Mouse (Mus musculus) gastrocnemius, postnatal 36 days (tissue): ENCODE measurements around the gene Itih5. TPM values are rescaled to one million over a fixed set of nuclear protein-coding genes. Genes with fewer than 3 reads are reported as not detected.
A peak's percentile ranks its signal among the peaks of the same experiment; 100 is the strongest.

ENCODE experiments used
- DNase-seq, 2 experiments: peaks; one replicate each; pipeline ENCODE4 v3.0.0; 2022
- intact Hi-C: fragments of 180-260 bp; cut with DNase I; formaldehyde crosslinking; loops from one replicate; pipeline ENCODE4 v1.15.1; 2025
- total RNA-seq, 2 experiments: library from RNA; stranded (reverse); gene quantifications; 2 replicates each; pipeline ENCODE4 v1.2.3; 2021

The Itih5 gene
- total RNA-seq, 2 experiments from 2014 or later, result 13.0 to 14.2 TPM

DNA sequence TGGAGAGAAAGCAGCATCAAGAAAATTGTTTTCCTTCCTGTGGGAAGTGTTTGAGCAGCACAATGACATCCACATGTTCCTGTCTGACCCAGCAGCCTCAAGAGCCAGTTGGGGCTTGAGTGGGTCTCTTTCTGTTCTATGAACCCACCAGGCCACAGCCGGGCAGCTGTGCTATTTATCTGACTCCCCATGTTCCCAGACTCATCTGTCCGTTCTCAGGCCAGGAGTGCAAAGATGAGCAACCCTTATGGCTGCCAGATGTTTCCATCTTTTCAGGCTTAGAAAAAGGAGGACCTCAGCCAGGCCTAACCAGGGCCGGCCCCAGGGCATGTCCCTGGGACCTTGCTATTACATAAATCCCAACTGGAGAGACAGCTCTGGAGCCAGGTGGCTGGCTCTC, 100.0 kb downstream of the Itih5 start:
- intact Hi-C loops, result no loop called here
- DNase-seq, result no peak

DNA sequence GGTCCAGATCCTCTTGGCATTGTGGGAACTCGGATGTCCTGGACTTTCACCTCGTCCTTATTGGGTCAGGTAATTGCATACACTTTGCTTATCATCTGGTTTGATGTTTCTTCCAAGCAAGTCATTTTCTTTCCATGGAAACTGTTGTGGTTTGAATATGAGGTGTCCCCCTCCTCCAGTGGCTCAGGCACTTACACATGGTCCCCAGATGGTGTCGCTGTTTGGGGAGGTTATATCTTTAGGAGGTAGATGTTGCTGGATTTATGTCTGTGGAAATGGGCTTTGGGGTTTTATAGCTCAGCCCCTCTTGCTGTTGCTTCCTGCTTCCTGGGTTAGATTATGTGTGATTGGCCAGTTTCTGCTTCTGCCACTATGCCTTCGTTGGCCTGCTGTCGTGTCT, 103.6 kb downstream of the Itih5 start:
- no peak for DNase-seq
- intact Hi-C loops, result no loop called here

DNA sequence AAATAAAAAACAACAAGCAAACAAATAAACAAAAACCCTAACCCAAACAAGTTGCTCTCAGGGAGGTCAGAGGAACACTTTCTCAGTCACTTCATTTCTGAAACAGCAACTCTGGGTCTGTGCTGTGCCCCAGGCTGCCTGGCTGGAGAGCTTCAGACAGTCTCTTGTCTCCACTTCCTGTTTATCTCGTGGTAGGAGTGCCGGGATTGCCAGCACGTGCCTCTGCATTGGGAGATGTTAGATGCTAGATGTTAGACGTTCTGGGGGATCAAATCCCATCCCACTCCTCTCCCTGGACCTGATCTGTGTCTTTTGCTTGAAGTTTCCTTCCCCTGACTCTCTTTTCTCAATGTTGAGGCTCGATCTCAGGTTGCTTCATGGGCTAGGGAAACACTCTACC, 104.9 kb downstream of the Itih5 start:
- DNase-seq, result no peak
- intact Hi-C loops, result no loop called here

DNA sequence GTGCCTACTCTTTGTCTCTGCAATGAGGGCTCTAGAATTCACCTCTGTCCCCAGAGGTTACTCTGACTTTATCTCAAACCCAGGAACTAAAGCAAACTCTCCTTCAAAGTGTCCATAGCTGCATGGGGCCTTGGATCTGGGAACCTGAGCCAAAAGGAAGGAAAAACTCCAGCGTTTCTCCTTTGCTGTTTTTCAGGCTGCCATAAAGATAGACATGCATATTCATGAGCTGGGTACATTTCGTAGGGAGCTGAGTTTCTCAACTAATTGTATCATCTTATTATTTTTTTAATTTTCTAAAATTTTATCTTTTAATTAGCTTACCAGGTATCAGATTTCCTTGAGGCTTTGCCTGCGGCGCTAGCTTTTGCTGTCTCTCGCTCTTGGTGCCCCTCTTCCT, 106.7 kb downstream of the Itih5 start:
- no peak for DNase-seq
- intact Hi-C loops, result no loop called here

DNA sequence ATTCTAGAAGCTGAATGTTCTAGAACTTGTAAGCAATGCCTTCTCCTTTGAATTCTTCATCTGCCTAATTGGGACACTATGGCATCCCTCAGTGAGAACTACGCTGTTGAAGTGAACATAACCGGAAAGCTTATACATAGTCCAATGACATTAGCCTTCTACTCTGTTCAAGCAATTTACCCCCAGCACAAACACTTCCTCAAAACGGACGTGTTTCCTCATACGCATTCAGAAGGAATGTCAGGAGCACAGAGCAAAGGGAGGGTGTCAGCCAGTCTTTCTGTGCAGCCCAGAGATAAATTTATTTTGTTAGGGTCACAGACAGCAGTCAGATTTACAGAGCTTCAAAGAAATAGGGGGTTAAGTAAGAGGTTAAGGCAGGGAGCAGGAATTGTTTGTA, 108.0 kb downstream of the Itih5 start:
- intact Hi-C loops, result no loop called here
- DNase-seq, result no peak

DNA sequence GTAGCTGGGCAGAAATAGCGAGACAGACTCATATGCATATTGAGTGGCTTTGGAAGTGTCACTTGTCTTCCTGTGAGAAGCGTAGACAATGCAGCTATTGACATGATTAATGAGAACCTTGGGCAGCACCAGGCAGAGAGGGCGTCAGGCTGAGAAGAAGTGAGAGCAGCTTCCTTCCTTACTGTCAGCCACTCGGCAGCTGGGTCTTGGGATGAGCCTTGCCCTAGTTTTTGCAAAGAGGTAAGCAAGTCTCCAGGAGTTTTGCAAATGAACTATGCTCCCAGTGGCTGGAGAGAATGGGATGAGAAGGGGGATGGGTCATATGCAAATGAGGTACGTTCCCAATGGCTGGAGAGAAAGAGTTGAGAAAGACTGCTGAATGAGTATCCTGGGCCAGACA, 109.4 kb downstream of the Itih5 start:
- intact Hi-C loops, result no loop called here
- DNase-seq, result no peak

DNA sequence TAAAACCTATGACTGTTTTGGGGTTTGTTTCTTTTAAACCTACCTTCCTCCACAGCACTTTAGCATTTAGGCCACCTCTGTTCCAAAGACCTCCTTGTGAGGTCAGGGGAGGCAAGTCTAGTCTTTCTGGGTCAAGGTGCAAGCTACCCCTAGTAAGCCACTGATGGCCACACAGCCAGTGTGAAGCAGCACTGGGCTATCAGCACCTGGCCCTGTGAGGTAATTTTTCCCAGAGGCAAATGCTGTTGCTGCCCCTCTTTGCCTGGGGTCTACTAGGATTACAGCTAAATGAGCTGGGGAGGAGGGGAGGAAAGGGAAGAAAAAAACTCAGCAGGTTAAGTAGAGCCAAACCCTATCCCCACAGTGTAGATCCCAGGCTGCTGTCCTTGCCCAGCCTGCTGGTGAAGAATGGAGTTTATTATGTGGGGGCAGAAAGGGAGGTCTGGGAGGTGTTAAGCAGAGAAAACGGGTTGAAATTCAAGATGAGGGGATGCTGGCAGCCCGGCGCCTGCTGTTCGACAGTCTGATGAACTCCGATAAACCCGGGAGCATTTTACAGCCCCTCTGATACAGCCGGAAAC, 110.6 kb downstream of the Itih5 start:
- DNase-seq, result no peak
- intact Hi-C loops, result no loop called here

DNA sequence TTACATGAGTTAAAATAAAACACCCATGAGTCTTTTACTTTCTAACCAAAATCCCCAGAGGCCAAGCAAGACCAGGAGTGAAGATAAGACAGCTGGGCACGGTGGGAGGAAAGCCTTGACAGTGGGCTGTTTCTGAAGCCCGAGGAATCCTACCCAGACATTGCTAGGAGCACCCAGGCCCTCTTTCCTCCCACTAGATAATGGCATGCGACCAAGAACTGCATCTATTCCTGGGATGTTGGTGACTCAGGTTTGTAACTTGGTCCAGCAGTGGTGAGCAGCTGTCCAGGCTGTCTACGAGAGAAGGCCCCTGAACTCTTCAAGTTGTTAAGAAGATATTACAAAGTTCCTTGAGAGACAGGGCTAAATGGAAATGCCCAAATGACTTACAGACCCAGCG, 112.5 kb downstream of the Itih5 start:
- intact Hi-C loops, result no loop called here
- peak in 1 of 2 experiments; percentile 23 for DNase-seq

DNA sequence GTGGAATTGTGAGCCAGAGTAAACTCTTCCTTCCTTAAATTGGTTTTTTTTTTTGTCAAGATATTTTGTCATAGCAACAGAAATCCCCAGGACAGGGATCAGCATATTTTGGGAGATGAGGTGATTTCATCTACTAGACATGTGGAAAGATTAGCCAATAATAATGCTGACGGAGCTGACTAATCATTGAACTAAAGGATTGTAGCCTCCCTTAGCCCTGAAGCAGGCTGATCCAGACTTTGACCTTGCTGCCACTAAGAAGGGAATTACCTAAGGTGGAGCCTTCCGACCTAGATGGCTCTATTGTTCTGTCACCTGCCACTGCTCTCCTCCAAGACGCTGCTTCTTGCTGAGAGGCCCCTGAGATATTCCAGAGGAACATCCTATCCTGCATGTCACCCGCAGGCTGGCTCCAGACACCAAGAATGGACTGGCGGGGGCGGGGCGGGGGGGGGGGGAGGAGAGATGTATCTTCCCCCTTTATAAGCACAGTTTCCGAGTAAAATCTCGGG, 119.3 kb downstream of the Itih5 start:
- DNase-seq, result no peak
- intact Hi-C loops, result no loop called here

DNA sequence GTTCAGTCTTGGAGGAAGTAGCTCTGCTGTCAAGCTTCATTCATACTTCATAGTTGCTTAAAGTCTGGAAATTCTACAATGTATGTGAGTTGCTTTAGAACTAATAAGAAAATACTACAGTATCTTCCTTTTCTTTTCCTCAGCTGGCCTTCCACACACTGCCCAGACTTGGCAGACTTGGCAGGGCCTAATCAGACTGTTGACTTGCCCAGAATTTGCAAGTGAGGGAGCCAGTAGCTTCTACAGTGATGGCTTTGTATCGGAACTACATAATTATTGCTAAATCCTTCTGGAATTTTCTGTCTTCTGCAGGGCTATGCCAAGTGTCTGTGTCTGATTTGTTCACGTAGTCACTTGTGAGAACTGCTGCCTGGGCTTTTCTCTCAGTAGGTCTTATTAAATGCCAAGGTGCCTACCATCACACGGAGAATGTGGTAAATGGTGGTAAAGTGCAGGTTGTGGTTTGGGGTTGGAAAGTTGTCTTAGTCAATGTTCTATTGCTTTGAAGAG, 120.2 kb downstream of the Itih5 start:
- intact Hi-C loops, result no loop called here
- no peak for DNase-seq

DNA sequence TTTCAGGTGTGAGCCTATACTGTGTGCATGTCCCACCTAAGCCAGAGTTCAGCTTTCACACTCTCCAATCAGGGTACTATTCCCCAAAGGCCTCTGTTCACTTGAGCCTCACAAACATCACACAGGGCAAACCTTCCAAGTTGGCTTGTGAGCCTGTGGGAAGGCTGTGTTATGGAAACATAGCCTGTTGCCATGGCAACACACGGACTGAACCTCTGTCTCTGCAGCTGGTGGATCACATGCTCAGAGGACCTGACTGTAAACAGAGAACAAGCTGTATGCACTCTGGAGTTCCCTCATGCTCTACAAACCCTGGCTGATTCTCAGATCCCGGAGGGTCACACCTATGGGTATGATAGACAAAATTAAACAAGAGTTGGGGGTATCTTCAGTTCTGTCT, 122.8 kb downstream of the Itih5 start:
- intact Hi-C loops, result no loop called here

DNA sequence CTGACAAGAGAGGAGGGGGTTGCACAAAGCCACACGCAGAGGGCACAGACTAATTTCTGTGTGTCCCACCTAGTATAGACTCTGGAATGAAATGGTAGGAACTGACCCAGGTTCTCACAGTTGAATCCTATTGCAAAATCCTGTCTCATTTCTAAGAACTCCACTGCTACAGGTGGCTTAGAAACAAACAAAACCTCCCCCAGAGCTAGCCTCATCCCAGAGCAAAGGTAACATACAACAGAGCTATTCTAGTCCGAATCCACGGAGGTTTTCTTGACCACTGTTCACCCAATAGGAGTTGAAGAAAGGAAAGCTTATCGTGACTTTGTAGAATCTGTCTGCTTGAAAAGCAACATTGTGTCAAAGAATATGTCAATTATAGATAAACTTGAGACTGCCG, 130.3 kb downstream of the Itih5 start:
- intact Hi-C loops, result no loop called here
- no peak for DNase-seq

More for the DNA sequence above, 122.8 kb downstream of the Itih5 start:
- peak; percentile 50 to 70 for DNase-seq

DNA sequence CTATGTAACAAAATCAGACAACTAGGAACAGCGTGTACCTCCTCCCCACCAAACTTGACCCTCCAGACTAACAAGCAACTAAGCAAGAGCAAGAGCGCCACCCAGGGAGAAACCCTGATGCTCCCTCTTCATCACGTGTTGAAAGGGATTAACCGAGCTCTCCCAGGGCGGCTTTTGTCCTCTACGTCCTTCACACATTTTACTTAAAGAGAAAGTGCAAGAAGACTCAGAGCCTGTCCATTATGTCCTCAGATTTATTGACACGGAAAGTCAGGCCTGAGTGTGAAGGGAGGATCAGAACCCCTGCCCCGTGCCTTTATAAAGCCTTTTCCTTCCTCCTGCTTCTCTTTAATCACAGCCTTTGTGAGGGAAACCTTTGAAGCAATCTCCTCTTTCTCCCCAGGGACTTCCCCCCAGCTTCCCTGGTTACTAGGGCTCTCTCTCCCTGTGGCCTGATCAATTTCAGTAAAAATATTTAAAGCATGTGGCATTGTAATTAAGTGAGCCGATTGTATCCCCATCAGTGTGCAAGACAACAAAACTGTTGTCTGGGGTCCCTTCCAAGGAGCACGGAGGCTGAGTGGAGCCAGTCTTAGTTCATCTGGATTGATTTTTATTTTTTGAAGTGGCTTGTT, 131.4 kb downstream of the Itih5 start:
- intact Hi-C loops, result no loop called here
- DNase-seq, result peak in 1 of 2 experiments; percentile 64

DNA sequence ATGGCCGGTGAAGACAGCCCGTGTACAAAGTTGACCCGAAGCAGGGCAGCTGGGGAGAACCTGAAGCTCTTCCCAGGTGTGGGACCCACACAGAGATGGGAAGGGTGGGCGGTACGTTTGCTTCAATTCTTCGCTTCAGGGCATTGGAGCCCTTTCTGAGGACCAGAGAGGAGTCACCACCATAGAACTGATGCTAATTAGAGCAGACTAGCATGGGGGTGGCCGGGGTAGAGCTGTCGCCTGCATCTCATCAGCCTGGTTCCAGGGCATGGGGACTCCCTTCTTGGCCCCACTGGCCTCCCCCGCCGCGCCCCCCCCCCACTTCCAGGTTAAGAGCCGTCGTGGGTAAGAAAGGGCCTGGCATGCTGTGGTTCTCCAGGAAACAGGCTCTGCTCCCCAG, 132.6 kb downstream of the Itih5 start:
- no peak for DNase-seq
- intact Hi-C loops, result no loop called here

DNA sequence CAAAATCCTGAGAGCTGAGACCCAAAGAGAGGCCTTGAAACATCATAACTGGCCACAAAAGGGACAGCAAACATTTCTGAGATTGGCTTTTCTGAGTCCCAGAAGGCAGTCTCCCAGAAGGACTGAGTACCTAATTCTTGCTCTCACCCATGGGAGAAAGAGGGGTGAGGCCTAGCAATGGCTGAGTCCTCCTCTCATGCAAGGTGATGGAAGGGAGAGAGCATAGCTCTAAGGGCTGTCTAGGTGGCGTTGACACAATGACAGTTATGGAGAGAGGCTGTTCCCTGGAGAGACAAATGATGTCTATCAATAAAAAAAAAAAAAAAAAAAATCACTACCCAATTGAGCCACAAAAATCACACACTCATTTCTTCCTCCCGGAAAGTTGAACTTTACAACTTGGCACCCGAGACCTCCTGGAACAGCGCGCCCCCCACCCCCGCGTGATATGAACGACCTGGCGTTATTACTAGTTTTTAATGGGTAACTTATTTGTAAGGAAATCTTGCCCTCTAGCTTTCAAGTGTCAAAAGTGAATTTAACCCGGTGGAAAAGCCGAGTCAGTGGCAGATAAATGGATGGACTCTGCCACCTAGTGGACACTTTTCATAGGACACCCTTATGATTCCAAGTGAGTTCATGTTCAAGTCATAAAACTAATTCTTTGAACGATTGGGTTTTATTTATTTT, 134.9 kb downstream of the Itih5 start:
- peak in 1 of 2 experiments; percentile 55 for DNase-seq
- intact Hi-C loops, result loop anchor here (1.0 to 2.0 kb wide), 2 partner anchors 146 to 187 kb away; no protein-coding TSS in a partner anchor

DNA sequence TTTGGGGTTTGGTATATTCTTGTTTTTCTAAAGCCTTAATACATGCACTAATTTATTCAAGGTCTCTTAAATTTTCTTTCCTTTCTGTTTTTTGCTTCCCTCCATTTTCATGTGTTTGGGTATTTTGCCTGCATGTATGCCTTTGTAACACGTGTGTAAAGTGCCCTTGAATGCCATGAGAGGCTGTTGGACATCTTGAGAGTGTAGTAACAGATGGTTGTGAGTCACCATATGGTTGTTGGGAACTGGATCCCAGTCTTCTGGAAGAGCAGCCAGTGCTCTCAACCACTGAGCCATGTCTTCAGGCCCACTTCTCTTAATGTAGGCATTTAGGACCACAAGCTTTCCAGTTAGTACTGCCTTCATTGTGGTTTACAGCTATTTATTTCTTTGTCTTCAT, 135.5 kb downstream of the Itih5 start:
- intact Hi-C loops, result loop anchor here (1.0 to 2.0 kb wide), 2 partner anchors 147 to 188 kb away; no protein-coding TSS in a partner anchor
- DNase-seq, result no peak

DNA sequence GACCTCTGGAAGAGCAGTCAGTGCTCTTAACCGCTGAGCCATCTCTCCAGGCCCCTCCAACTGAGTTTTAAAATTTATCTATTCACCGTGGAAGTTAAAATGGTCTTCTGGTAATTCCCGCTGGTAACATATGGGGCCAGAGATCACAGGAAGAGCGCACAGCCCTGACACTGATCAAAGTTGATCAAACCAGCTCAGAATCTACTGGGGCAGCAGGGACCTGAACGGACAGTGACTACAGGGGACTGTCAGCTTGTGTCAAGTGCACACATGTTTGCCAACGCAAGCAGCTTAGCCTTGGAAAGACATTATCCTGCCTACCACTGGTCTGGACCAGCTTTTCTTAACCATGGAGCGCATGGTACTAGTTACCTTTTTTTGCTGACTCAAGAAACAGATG, 136.7 kb downstream of the Itih5 start:
- DNase-seq, result no peak
- intact Hi-C loops, result no loop called here

DNA sequence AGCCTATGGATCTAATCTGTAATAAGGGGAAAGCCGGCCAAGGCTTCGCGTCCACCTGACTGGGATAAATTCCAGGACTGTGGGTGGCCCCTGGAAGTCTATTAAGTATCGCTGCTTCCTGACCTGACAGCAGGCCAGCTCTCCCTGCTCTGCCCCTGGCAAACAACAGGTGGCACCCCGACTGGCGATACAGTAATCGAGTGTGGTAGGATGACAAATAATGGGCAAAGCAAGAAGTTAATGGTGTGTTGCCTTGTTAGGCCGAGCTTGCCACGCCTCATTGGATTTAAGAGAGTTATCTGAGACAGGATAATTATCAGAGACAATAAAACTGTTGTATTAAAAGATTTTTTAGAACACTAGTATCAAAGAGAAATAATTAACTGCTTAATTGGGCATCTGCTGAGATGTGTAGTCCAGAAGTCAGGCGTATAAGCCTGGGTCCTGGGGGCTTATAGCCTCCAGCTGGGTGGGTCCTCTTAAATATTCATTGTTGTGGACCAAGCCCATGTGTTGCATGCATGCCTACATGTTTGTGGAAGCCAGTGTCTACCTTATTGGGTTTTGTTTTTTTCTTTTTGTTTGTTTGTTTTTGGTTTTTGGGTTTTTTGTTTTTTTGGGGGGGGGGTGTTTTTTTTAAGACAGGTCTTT, 140.3 kb downstream of the Itih5 start:
- no peak for DNase-seq
- intact Hi-C loops, result no loop called here

DNA sequence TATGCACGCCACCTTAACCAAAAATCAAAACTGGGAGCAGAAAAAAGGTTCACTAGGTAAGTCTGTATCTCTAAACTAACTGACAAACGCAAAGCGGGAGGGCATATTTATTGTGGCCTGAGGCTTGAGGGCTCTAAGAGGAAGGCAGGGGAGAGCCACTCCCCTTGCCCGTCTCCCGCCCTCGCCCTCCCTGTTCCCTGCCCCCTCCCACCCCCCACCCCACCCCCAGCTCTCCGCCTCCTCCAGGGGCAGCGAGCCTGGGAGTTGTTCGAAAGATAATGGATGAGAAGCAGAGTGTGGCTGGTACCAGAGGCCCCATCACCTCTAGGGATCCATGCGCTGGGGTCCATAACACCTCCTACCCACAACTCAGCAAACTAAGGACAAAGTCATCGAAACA, 142.5 kb downstream of the Itih5 start:
- intact Hi-C loops, result no loop called here
- no peak for DNase-seq

DNA sequence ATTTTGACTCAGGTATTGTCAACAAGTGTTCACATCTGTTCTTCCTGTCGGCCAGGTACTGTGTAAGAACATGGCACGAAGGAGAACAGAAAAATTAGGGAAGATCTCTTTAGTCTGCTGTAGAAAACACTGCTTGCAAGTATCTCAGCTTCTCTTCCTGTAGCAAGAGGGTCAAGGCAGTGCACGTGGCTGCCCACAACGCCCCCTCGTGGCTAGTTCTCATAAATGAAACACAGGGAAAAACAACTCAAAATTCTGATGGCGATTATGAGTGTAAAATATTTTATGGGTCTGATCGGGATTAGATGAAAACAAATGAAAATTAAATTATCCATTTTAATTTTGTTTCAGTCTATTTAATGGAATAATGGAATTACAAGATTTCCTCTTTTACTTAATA, 146.9 kb downstream of the Itih5 start:
- intact Hi-C loops, result no loop called here
- no peak for DNase-seq

DNA sequence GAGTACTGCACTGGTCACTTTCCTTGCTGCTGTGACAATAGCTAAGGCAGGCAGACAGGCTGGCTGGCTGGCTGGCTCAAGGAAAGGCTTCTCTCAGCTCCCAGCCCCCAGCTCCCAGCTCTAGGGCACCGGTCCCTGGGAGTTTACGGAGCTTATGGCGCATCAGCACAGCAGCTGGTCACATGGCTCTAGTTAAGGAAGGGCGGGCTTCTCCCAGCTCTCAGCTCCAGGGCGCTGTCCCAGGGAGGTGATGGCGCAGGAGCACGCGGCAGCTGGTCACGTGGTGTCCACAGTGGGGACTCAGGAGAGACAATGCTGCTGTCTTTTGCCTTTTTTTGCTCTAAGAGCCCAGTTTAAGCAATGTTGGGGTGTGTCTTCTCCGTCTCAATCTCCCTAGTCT, 147.4 kb downstream of the Itih5 start:
- no peak for DNase-seq
- intact Hi-C loops, result no loop called here
